Mouse (Mus musculus) ES-E14 (cell line): Measurements from ENCODE around the gene Slc5a2.

Experiments
- CHD2 ChIP-seq: IDR thresholded peaks from 2 replicates; pipeline ENCODE4 v1.6.1; 2014; ENCODE audit warnings: mild to moderate bottlenecking, low read depth, low read length, inconsistent platforms
- HCFC1 ChIP-seq: IDR thresholded peaks from 2 replicates; pipeline ENCODE4 v1.6.1; 2012; ENCODE audit warnings: low read length, inconsistent platforms, borderline replicate concordance; ENCODE audit not compliant: insufficient read depth
- MAFK ChIP-seq: IDR thresholded peaks from 2 replicates; pipeline ENCODE4 v1.6.1; 2014; ENCODE audit warnings: mild to moderate bottlenecking, low read depth, low read length, inconsistent platforms; ENCODE audit not compliant: insufficient read depth
- ZC3H11A ChIP-seq: IDR thresholded peaks from 2 replicates; pipeline ENCODE4 v1.6.1; 2012; ENCODE audit warnings: low read depth, mild to moderate bottlenecking, inconsistent platforms, low read length, borderline replicate concordance
- ZNF384 ChIP-seq: IDR thresholded peaks from 2 replicates; pipeline ENCODE4 v1.6.1; 2012; ENCODE audit warnings: low read depth, low read length, inconsistent platforms

- TF ChIP-seq HCFC1 = no peak
- no peak for TF ChIP-seq MAFK
- no peak for TF ChIP-seq ZNF384
- TF ChIP-seq CHD2 = no peak
- no peak for TF ChIP-seq ZC3H11A
These were observed 18.6 kb downstream of the Slc5a2 start for GRCm38 (mm10) chr7:128284047-128284446.
